ENCODE assay signal across 32 mouse cellular contexts in the genomic region with DNA sequence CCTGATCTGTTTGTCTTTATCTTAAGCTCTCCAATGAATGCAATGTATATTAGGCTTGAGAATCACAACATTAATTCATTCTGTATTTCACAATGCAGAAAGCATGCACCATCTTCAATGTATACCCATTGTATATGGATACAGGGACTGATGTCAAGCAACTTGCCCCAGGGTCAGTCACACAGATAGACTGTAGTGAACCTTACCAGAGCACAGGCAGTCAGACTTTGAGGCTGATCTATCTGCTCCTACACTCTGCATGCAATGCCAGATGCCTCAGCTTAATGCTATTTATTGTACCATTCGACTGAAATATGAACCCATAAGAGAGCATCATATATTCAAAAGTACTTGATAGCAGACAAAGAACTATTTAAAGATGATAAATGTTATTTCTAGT. TPM values are rescaled to one million over a fixed set of nuclear protein-coding genes. Genes with fewer than 3 reads are reported as not detected.
DNase-seq lines count a peak whose midpoint lies in the region; ATAC-seq and TF ChIP-seq lines count a peak whose summit lies in the region.
"Had no signal": no experiment of that assay in that cellular context is flagged by ENCODE, and none has a peak within 500 bp of the region (broad histone marks: within the 10 kb centered on the region; RNA-seq: fewer than 3 reads in every experiment).

No protein-coding gene starts in this region.

- no peaks in the 10 kb centered on the region for H3K27me3 ChIP-seq in kidney, adult 2 months (replicated peaks; ENCODE audit: control insufficient read depth, insufficient read depth, low read length)
- H3K27me3 ChIP-seq in kidney, embryonic 16.5 days (ENCODE audit: insufficient read depth, low read length), result no peaks in the 10 kb centered on the region
- no peaks in the 10 kb centered on the region for H3K27me3 ChIP-seq in liver, adult 2 months (ENCODE audit: control insufficient read depth, insufficient read depth, low read length)
- no peaks in the 10 kb centered on the region for H3K27me3 ChIP-seq in liver, embryonic 12.5 days (replicated peaks)
- H3K27me3 ChIP-seq: embryonic facial prominence, embryonic 15.5 days; forebrain, embryonic 13.5 days; heart, embryonic 15.5 days; intestine, embryonic 15.5 days; limb, embryonic 15.5 days; midbrain, embryonic 15.5 days; neural tube, embryonic 13.5 days had no signal

- H3K9me3 ChIP-seq in kidney, embryonic 16.5 days (ENCODE audit: low read length), result peaks cover 53% of the 10 kb centered on the region
- H3K9me3 ChIP-seq in liver, embryonic 12.5 days (replicated peaks), result peaks cover 31% of the 10 kb centered on the region

- no peak overlapping the region for H3K4me3 ChIP-seq in kidney, adult 2 months (ENCODE audit: insufficient read depth, low read depth, low read length)
- no peak overlapping the region for H3K4me3 ChIP-seq in kidney, embryonic 16.5 days (ENCODE audit: low read length)
- no peak overlapping the region for H3K4me3 ChIP-seq in liver, adult 2 months (ENCODE audit: insufficient read depth, low read depth, low read length)
- H3K4me3 ChIP-seq in liver, embryonic 12.5 days, result no peak overlapping the region
- H3K4me3 ChIP-seq: embryonic facial prominence, embryonic 15.5 days; forebrain, embryonic 13.5 days; heart, embryonic 10.5 days; heart, embryonic 15.5 days; intestine, embryonic 15.5 days; limb, embryonic 15.5 days; midbrain, embryonic 10.5 days; midbrain, embryonic 15.5 days; neural tube, embryonic 13.5 days had no signal

- TF ChIP-seq CTCF in kidney, adult 2 months (conservative IDR thresholded peaks at IDR 0.05; ENCODE audit: insufficient read depth, insufficient read length, low read depth, low read length), result no peak
- no peak for TF ChIP-seq CTCF in liver, adult 2 months (IDR thresholded peaks at IDR 0.05; ENCODE audit: low read depth, low read length)

- no peaks in the 10 kb centered on the region for H3K4me1 ChIP-seq in kidney, adult 2 months (ENCODE audit: control insufficient read depth, insufficient read depth, low read length)
- H3K4me1 ChIP-seq in kidney, embryonic 16.5 days (ENCODE audit: insufficient read depth, low read length), result no peaks in the 10 kb centered on the region
- H3K4me1 ChIP-seq in liver, adult 2 months (ENCODE audit: control insufficient read depth, insufficient read depth, low read length), result peaks cover 21% of the 10 kb centered on the region
- H3K4me1 ChIP-seq in liver, embryonic 12.5 days, result no peaks in the 10 kb centered on the region
- H3K4me1 ChIP-seq: embryonic facial prominence, embryonic 15.5 days; forebrain, embryonic 13.5 days; heart, embryonic 10.5 days; heart, embryonic 15.5 days; intestine, embryonic 15.5 days; limb, embryonic 15.5 days; midbrain, embryonic 10.5 days; midbrain, embryonic 15.5 days; neural tube, embryonic 13.5 days had no signal

- no peaks in the 10 kb centered on the region for H3K79me2 ChIP-seq in liver, adult 2 months (ENCODE audit: control insufficient read depth, insufficient read depth, low read length)

- no peak for ATAC-seq in kidney, embryonic 16.5 days (ENCODE audit: low FRiP score, low TSS enrichment)
- no peak for ATAC-seq in liver, embryonic 12.5 days
- ATAC-seq: forebrain, embryonic 13.5 days; hindbrain, postnatal 0 days; intestine, embryonic 15.5 days; liver, postnatal 0 days; lung, postnatal 0 days; midbrain, embryonic 15.5 days had no signal

- H3K27ac ChIP-seq in kidney, adult 2 months (ENCODE audit: insufficient read depth, low read depth, low read length), result no peak overlapping the region
- no peak overlapping the region for H3K27ac ChIP-seq in kidney, embryonic 16.5 days (ENCODE audit: low read length)
- no peak overlapping the region for H3K27ac ChIP-seq in liver, adult 2 months (replicated peaks; ENCODE audit: insufficient read depth, low read depth, low read length)
- H3K27ac ChIP-seq in liver, embryonic 12.5 days, result no peak overlapping the region
- H3K27ac ChIP-seq: embryonic facial prominence, embryonic 15.5 days; forebrain, embryonic 13.5 days; heart, embryonic 10.5 days; heart, embryonic 15.5 days; hindbrain, postnatal 0 days; intestine, embryonic 15.5 days; limb, embryonic 15.5 days; midbrain, embryonic 10.5 days; midbrain, embryonic 15.5 days; neural tube, embryonic 13.5 days; stomach, postnatal 0 days had no signal

- peak; percentile 5 for DNase-seq in kidney, adult 2 months
- peak; percentile 17 for DNase-seq in liver, adult 2 months (ENCODE audit: extremely low read depth, low read depth, low spot score)
- DNase-seq in testis, postnatal 10 days (ENCODE audit: low spot score), result peak; percentile 37
- DNase-seq in testis, postnatal 14 days (ENCODE audit: low spot score), result no peak
- DNase-seq in ovary, postnatal 14 days (ENCODE audit: low spot score), result no peak
- DNase-seq: gastrocnemius, postnatal 14 days had no signal

- 71% methylated on average over 1 of the region's 1 CpGs for WGBS in kidney, adult 2 months
- 70% methylated on average over 1 of the region's 1 CpGs for WGBS in kidney, embryonic 16.5 days
- WGBS in liver, adult 2 months, result 72% methylated on average over 1 of the region's 1 CpGs
- 50% methylated on average over 1 of the region's 1 CpGs for WGBS in liver, embryonic 12.5 days (ENCODE audit: insufficient replicate concordance)

- no peak overlapping the region for H3K4me2 ChIP-seq in kidney, embryonic 16.5 days (replicated peaks; ENCODE audit: low read depth, low read length)
- no peak overlapping the region for H3K4me2 ChIP-seq in liver, embryonic 12.5 days
- H3K4me2 ChIP-seq: embryonic facial prominence, embryonic 15.5 days; forebrain, embryonic 13.5 days; heart, embryonic 15.5 days; intestine, embryonic 15.5 days; limb, embryonic 15.5 days; midbrain, embryonic 15.5 days; neural tube, embryonic 13.5 days had no signal

- no peak for TF ChIP-seq POLR2A in kidney, adult 2 months (IDR thresholded peaks at IDR 0.05; ENCODE audit: low read depth, low read length)
- TF ChIP-seq POLR2A in liver, adult 2 months (IDR thresholded peaks at IDR 0.05; ENCODE audit: extremely low read depth, insufficient read depth, low read length), result no peak

- no peaks in the 10 kb centered on the region for H3K36me3 ChIP-seq in kidney, adult 2 months (ENCODE audit: control insufficient read depth, insufficient read depth, low read length)
- H3K36me3 ChIP-seq in kidney, embryonic 16.5 days (ENCODE audit: insufficient read depth, low read length), result no peaks in the 10 kb centered on the region
- H3K36me3 ChIP-seq in liver, adult 2 months (ENCODE audit: control insufficient read depth, insufficient read depth, low read length), result no peaks in the 10 kb centered on the region
- H3K36me3 ChIP-seq in liver, embryonic 12.5 days, result no peaks in the 10 kb centered on the region
- H3K36me3 ChIP-seq: embryonic facial prominence, embryonic 15.5 days; heart, embryonic 10.5 days; heart, embryonic 15.5 days; intestine, embryonic 15.5 days; limb, embryonic 15.5 days; midbrain, embryonic 10.5 days; midbrain, embryonic 15.5 days; neural tube, embryonic 13.5 days had no signal

- no peak overlapping the region for H3K9ac ChIP-seq in kidney, embryonic 16.5 days (replicated peaks; ENCODE audit: low read length)
- H3K9ac ChIP-seq in liver, adult 2 months (ENCODE audit: low read depth, low read length), result no peak overlapping the region
- H3K9ac ChIP-seq in liver, embryonic 12.5 days, result no peak overlapping the region
- H3K9ac ChIP-seq: embryonic facial prominence, embryonic 15.5 days; forebrain, embryonic 13.5 days; heart, embryonic 15.5 days; intestine, embryonic 15.5 days; limb, embryonic 15.5 days; liver, postnatal 0 days; midbrain, embryonic 15.5 days; neural tube, embryonic 13.5 days had no signal

RNA-seq across cellular contexts. Expression of a gene that starts 13.1 kb away (rescaled TPM):
- not detected in 2 replicates for polyA plus RNA-seq in kidney, adult 2 months (2012; rRNA removed)
- polyA plus RNA-seq in kidney, embryonic 16.5 days (2015; fragmentation: Nextera tagmentation; extraction: Ambion mirVana), result not detected in 2 replicates
- under 0.01 TPM in 2 replicates for total RNA-seq in liver, adult 2 months (2014; rRNA removed)
- polyA plus RNA-seq in liver, adult 2 months (2012; rRNA removed), result 0.01 and 0.02 TPM in 2 replicates
- polyA plus RNA-seq in liver, embryonic 12.5 days (2016; fragmentation: Nextera tagmentation; extraction: Ambion mirVana), result not detected in 2 replicates
- total RNA-seq: adrenal gland, adult 2 months; adrenal gland, postnatal 36 days; CH12.LX; common myeloid progenitor, adult 5-6 weeks; gastrocnemius, postnatal 14 days; granulocyte monocyte progenitor cell, adult 5-6 weeks; heart, postnatal 25 days; megakaryocyte progenitor cell, adult 5-6 weeks had no signal
- polyA plus RNA-seq: activated CD4-positive, CD25-positive, alpha-beta regulatory T cell, adult 4 months; adrenal gland, adult 2 months; heart, embryonic 15.5 days; hindbrain, embryonic 11.5 days; intestine, embryonic 15.5 days; limb, embryonic 15.5 days; liver, postnatal 0 days; lung, postnatal 0 days; midbrain, embryonic 10.5 days; small intestine, adult 2 months; thymus, postnatal 0 days had no signal

RNA-seq across cellular contexts. Expression of a gene that starts 13.1 kb away (rescaled TPM):
- polyA plus RNA-seq in kidney, adult 2 months (2012; rRNA removed), result 12.8 and 14.5 TPM in 2 replicates
- 168 and 187 TPM in 2 replicates for polyA plus RNA-seq in kidney, embryonic 16.5 days (2015; fragmentation: Nextera tagmentation; extraction: Ambion mirVana)
- total RNA-seq in liver, adult 2 months (2014; rRNA removed), result 78.7 and 90.1 TPM in 2 replicates
- 31.4 and 32.8 TPM in 2 replicates for polyA plus RNA-seq in liver, adult 2 months (2012; rRNA removed)
- 104 and 106 TPM in 2 replicates for polyA plus RNA-seq in liver, embryonic 12.5 days (2016; fragmentation: Nextera tagmentation; extraction: Ambion mirVana)

Comparison
In these comparisons a context has a peak if more than half of its experiments do, and no peak if none do; other contexts are left out.
1. DNase-seq: peak in kidney, adult 2 months (single experiment), liver, adult 2 months (single experiment) and testis, postnatal 10 days (single experiment); none in testis, postnatal 14 days (single experiment) and ovary, postnatal 14 days (single experiment).